Mouse (Mus musculus) granulocyte monocyte progenitor cell, adult 5-6 weeks (primary cell): Measurements from ENCODE around the gene Plekha5. TPM values are rescaled to one million over a fixed set of nuclear protein-coding genes. Genes with fewer than 3 reads are reported as not detected.
"Not testable (repeated sequence)": the region's sequence is repeated elsewhere in the genome, so short reads cannot be mapped to it uniquely, and the experiment has no call there.

Experiments used
- ATAC-seq: replicated peaks from 2 replicates; pipeline ENCODE4 v1.8.0; 2016; ENCODE audit warnings: mild to moderate bottlenecking, moderate TSS enrichment, inconsistent platforms; ENCODE audit not compliant: poor library complexity, severe bottlenecking
- total RNA-seq, 2 experiments: library from RNA; stranded (forward) in 1 of 2; stranded (reverse) in 1 of 2; fragments of 200-712, 200-1000 nt in 1 of 2; fragments of >200 nt in 1 of 2; fragmentation: Nextera tagmentation in 1 of 2; gene quantifications; 2 replicates each; pipeline ENCODE4 v1.2.3; 2014 to 2017

Gene Plekha5
- total RNA-seq, 2 experiments from 2014 or later: 5.5 to 15.4 TPM

- no peak; the same call in 1 of the 2 replicates for ATAC-seq
Observed at GRCm38 (mm10) chr6:140561917-140562590, 138.2 kb downstream of the Plekha5 start.

- no peak for ATAC-seq
Observed at GRCm38 (mm10) chr6:140567199-140567598, 143.3 kb downstream of the Plekha5 start.

GRCm38 (mm10) chr6:140567897-140568296, 144.0 kb downstream of the Plekha5 start:
- no peak for ATAC-seq

- ATAC-seq: peak; percentile 40
Observed at GRCm38 (mm10) chr6:140570152-140570551, 146.3 kb downstream of the Plekha5 start.

- ATAC-seq: no peak
Observed at GRCm38 (mm10) chr6:140574943-140575342, 151.1 kb downstream of the Plekha5 start.

- peak; percentile 68 for ATAC-seq
Observed at GRCm38 (mm10) chr6:140576133-140576532, 152.3 kb downstream of the Plekha5 start.

GRCm38 (mm10) chr6:140576961-140577821, 153.3 kb downstream of the Plekha5 start:
- ATAC-seq: peak; percentile 64

GRCm38 (mm10) chr6:140577822-140578170, 153.9 kb downstream of the Plekha5 start:
- ATAC-seq: no peak

GRCm38 (mm10) chr6:140578985-140579384, 155.1 kb downstream of the Plekha5 start:
- not testable (repeated sequence) for ATAC-seq

- ATAC-seq: peak; percentile 43; the same call in 1 of the 2 replicates
Observed at GRCm38 (mm10) chr6:140580170-140580569, 156.3 kb downstream of the Plekha5 start.

- no peak for ATAC-seq
Observed at GRCm38 (mm10) chr6:140586714-140587259, 162.9 kb downstream of the Plekha5 start.

GRCm38 (mm10) chr6:140591331-140591730, 167.5 kb downstream of the Plekha5 start:
- ATAC-seq: no peak

- ATAC-seq: no peak
Observed at GRCm38 (mm10) chr6:140592713-140593112, 168.9 kb downstream of the Plekha5 start.

GRCm38 (mm10) chr6:140593420-140594170, 169.7 kb downstream of the Plekha5 start:
- ATAC-seq: peak; percentile 95

- not testable (repeated sequence) for ATAC-seq
Observed at GRCm38 (mm10) chr6:140595551-140595950, 171.7 kb downstream of the Plekha5 start.

- ATAC-seq: no peak
Observed at GRCm38 (mm10) chr6:140597381-140598329, 173.8 kb downstream of the Plekha5 start.

GRCm38 (mm10) chr6:140598516-140598915, 174.7 kb downstream of the Plekha5 start:
- ATAC-seq: no peak

GRCm38 (mm10) chr6:140599337-140599736, 175.5 kb downstream of the Plekha5 start:
- no peak for ATAC-seq

- not testable (repeated sequence) for ATAC-seq
Observed at GRCm38 (mm10) chr6:140600671-140601070, 176.8 kb downstream of the Plekha5 start.
